Mouse (Mus musculus) cerebellum, postnatal 10 days (tissue): ENCODE measurements at regions not wholly inside any gene's neighbourhood (a gene's known extent, or its start where the extent isn't known, plus 50 kb on each side); places are given as distances from the start of the nearest gene placed in this dataset.
A peak's percentile ranks its signal among the peaks of the same experiment; 100 is the strongest.
"Not testable (repeated sequence)": the region's sequence is repeated elsewhere in the genome, so short reads cannot be mapped to it uniquely, and the experiment has no call there.

Source experiments
- DNase-seq, 2 experiments: peaks; one replicate each; pipeline ENCODE4 v3.0.0; 2021; ENCODE audit warnings: mixed read lengths in 2 of 2

DNA sequence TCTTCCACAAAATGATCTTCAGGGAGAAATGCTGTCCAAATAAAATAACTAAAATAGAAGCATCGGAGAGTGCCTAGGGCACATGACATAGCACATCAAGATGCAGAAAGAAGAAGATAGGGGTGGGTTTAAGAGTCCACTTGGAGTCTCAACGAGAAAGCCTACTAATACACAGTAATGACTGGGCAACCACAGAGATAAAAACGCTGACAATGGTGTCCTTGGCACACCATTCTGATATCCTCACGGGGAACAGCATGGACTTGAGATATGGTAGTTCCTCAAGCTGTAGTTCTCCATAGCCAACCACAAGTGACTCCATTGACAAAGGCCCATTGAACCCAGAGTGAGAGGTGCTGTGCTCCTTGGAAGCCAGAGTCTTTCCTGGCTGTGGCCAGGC is 105.8 kb downstream of the Dad1 start:
- DNase-seq, result no peak

DNA sequence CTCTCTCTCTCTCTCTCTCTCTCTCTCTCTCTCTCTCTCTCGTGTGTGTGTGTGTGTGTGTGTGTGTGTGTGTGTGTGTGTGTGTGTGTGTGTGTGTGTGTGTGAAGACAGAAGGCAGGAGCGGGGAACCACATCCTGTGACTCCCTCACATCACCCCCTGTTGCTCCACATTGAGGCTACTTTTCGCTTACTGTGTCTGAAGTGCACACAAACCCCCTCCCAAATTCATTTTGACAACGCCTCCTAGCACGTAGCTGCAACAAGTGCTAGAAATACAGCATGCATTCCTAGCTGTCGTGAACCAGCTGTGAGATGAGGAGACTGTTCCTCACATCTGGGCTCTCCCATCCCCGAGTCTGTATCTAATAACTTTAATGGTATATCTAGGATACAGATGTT is 106.4 kb downstream of the Dad1 start:
- no peak for DNase-seq

DNA sequence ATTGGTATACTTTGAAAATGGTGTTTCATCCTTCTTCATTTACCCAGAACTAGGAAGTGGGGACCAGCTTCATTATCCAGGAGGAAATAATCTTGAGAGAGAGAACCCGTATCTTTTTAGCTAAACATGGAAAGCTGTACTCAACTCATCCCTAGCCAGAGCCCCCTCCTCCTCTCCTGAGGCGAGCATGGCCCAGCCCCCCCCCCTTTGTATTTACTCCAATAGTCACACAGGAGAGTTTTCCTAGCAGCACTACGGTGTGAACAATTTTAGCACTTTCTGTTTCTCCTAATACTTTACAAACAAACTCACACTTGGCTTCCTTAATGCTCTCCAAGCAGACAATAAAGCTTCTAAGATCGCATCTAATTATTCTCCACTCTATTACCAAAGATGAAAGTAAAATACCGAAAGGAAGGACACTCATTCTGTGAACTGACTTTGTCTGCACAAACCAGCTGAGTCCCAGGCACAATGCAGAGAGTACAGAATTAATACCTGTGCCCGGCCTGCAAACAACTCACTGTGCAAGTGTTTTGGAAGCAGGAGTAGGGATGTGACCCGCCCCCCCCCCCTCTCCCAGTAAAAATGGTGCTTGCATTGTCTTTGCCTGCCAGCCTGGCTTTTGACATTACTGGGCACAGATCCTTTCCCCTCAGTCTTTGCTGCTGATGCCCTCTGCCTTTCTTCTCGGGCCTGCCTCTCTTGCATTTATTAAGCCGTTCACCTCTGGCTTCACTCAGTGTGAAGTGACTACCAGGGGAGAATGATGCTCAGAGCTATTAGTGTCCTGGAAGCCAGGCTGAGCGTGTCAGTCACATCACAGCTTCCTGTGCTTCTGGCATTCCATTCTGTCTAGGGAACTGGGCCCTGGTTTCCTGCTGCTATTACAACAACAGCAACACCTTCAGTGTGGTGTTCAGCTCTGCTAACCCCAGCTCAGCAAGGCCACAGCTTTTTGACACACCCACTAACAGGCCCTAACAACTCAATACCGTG is 107.9 kb downstream of the Dad1 start:
- DNase-seq, result no peak

DNA sequence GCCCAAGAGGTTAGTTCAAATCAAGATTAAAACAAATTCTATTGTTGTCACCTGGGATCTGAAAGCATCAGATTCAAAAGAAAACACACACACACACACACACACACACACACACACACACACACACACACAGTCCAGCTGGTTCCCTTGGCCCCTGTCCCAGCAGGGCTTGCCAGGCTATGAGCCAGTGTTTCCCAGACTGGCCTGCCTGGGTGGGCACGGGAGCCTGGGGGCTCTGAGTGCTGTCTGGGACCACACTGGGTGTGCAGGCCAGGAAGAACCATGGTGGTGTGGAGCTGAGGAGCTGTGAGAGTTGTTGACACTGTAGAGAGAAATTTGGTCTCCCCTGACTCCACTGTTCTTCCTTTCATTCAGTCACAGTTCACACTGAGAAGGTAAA is 110.1 kb downstream of the Dad1 start:
- peak; percentile 85 to 90 for DNase-seq

DNA sequence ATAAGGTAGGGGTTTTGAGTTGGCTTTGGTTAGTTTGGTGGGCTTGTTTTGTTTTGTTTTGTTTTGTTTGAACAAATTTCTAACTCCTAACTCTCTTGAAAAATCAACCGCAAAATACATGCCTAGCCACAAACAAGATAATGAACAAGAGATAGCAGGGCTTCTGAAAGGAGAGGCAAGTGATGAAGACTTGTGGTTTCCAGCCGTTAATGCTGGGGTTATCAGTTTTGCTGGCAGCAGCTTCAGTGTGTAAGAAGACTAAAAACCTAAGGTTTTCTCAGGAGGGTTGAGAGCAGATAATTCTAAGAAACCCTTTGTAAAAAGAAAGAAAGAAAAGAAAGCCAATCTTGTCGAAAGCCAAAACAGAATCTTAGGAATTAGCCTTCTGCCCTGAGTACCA is 115.6 kb downstream of the Dad1 start:
- no peak for DNase-seq

DNA sequence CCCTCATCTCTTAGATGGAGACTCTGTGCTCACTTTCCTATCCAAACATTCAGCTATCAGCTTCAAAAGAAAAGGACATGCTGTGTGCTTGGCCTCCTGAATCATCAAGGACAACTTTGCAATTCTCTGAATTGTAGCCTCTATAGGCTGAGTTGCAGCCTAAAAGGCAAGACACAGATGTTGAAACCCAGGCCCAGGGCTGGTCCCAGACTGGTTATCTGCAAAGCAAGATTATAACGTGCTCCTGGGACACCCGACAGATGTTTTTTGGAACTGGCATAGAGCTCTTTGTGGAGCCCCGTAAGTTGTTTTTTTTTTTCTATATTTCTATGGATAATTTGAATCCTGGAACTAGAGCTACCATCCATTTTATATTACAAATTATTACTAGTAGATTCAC is 117.4 kb downstream of the Dad1 start:
- no peak for DNase-seq

DNA sequence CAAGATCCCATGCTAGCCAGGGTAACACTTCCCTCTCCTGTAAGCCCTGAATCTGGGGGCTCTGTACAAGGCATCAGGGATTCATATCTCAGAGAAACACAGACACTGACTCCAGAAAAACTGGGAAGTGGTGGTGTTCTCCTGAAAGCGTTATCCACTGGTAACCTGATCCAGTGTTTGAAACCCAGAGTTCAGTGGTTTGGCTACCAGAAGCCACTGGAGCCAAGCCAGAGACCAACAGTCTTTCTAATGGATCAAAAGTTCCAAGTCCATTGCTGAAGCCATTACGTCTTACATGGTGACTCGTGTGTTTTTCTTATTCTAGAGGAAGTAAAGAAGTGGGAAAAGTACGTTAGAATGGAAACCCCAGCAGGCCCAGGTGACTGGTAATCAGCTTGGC is 125.6 kb downstream of the Dad1 start:
- DNase-seq, result no peak

DNA sequence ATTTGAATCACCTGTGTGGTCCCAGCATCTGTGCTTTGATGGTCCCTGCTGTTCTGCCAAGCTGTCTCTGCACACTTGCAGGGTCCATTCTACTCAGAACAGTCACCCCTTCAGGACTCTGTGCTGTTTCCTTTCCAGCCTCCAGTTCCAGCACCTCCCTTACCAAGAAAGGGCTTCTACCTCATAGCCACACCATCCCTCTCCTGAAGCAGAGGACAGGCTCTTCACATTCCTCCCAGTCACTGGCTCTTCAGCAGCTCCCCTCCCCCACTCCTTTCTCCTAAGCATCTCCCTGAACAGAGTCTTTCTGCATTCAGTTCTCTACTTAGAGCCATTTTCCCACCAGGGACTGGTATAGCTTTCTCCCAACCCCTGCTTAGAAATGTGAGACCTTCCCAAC is 128.4 kb downstream of the Dad1 start:
- peak; percentile 51 to 58 for DNase-seq

DNA sequence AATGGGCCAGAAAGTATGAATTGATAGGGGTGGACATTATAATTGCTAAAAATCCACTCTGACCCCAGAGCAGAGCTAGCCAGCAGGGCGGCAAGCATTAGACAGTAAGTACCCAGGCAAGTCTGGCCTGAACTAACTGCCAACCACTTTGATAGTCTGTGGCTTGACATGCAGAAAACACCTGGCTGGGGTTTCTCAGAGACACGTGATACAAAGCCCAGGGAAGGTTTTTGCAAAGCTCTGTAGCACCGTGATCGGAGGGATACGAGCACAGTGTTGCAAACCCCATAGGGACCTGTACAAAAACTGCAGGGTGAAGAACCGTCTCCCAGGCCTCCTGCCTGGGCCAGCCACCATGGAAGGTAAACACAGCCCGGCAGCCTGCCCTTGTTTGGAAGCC is 131.9 kb downstream of the Dad1 start:
- DNase-seq, result no peak

DNA sequence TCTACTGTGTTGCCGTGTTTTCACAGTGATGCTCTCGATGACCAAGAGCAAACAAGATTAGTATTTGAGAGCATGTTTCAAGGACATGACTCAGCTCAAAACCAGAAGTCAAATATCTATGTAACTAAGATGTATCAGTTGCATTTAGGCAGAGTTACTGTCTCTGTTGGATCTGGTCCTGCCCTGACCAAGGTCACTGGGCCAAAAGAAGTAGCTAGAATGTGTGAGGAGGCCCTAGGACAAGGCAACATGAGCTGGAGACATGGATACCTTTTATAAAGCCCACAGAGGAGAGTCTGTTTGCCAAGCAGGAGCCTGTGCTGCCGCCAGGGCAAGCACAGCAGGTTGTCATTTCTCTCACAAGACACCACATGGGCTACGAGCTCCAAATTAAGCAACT is 132.6 kb downstream of the Dad1 start:
- DNase-seq, result no peak

DNA sequence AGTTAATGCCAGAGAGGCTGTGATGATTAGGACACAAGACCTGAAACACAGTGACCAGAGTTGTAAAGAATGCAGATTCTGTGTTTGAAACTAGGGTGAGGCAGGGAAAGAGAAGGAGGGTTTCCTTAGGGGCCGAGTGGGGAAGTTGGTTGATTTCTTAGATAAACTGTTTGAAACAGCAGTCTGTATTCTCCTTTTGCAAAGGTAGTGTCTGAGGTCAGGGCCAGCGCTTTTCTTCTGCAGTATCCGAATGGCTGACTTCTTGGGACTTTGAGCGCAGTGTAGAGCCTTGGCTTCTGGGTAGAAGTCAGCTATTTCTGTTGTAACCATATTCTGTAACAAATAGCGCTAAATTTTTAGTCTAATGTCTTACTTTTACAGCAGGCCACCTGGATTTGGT is 133.7 kb downstream of the Dad1 start:
- no peak for DNase-seq

DNA sequence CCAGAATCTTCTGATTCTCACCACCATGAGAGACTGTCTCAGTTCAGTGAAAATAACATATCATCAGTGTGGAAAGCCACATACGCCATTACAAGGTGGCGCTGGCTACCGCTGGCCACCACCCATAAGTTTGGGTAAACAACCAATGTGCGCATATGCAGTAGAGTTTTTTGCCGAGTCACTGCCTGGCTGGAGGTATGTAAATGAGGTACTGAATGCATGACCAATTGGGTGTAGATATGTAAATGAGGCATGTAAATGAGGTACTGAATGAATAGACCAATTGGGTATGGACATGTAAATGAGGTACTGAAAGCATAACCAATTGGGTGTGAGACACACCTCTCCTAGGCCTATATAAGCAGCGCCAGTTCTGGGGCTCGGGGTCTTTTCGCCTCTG is 136.3 kb downstream of the Dad1 start:
- not testable (repeated sequence) for DNase-seq

DNA sequence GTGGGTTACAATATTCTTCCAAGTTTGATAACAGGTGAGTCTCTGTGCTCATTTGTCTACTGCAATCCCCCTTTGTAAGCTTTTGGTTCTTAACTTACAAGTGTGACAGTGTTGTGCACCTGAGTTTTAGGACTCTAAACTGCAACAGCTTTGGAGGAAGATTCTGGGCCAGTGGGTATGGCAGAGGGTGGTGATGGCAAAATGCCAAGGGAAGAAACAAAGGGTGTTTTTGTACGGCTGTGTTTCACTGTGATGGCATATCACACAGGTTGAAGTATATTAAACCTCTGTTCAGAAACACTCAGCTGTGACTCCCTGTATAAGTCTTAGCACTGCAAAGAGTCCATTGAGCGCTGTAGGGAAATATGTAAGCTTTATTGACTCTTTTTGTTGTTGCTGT is 140.7 kb downstream of the Dad1 start:
- DNase-seq, result peak; percentile 23 to 28

DNA sequence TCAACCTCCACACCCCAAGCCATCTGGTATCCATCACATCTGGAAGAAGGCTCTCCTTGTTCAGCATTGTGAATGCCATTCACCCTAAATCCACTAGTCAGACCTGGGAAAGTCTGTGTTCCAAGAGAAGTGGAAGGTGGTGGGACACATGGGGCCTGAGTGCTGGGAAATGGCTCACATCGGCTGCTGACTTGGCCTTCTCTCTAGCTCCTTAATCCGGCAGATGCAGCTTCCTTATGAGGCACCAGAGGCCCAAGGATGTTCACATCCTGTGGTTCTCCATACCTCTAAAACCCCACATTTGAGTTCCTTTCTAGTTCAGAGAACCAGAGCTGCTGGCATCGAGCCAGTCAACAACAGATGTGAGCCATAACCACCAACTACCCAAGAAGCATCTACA is 142.9 kb downstream of the Dad1 start:
- DNase-seq, result peak; percentile 20 to 45

DNA sequence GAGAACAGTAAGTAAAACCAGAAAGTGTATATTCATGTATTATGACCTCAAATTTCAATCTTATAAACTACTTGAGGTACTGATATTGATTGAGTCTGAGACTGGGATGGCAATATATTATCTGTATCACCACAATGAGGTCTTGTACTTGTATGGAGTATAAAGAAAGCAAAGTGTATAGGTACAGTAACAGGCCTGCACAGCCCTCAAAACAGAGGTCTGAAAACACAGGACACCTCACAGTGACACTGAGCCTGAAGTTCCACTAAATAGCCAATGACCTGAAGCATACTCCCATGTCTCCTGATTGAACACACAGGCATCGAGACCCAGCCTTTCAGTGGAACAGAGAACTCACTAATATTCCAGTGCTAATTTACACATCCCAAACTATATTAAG is 144.8 kb downstream of the Dad1 start:
- no peak for DNase-seq

DNA sequence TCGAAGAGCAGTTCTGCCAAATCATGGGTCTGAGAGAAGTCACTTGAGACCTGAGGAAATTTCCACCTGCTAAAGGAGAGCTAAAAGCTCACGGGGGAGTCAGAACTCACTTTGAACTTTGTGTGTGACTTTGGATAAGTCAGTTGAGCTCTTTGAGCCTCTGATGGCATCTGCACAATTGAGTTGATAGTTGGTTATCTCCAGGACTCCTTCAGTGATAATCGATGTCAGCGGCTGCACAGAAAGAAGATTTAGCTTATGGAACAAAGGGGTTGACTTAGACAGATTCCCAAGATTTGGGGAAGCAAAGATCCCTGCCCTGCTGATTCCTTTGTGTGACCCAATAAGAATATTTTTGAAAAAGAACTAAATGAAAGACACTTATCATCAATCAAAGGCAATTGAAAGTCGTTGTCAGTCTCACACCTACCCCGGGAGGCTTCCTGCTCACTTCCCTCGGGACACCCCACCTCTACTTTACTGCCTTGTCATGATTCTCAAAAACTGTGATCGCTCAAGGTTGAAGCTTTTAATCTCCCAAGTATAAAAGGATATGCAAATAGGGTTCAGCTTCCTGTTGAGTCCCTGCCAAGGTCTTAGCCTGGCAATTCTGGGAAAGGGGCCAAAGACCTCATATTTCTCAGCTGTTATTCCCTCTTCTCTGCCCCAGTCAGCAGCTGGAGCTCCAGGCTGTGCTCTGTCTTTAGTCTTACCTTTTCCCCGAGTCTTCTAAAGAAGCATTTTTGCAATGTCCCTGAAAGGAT is 145.4 kb downstream of the Dad1 start:
- DNase-seq, result peak; percentile 72 to 73

DNA sequence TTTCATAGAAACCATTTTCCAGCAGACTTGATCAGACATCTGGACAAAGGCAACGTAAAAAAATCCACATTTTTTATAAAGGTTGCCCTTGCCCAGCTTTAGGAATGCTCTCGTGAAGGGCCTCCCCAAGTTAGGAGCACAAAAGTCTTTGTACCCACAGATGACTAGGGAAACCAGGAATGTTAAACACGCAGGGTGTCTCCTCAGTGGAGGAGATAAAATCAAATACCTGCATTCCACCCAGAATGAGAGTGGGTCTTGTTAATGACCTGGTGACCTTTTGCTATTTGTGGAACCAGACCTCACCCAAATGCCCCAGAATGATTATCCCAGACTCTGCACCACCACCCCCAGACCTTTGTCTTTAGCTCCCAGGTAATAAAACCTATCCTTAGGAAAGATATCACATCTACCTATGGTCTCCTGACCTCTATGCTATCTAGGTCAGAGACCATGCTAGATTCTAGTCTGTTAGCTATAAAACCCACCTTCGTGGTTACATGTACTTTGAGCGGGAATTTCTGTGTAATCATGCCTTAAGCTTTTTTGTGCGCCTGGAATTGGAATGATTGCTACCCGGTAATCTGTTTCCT is 146.6 kb downstream of the Dad1 start:
- no peak for DNase-seq

DNA sequence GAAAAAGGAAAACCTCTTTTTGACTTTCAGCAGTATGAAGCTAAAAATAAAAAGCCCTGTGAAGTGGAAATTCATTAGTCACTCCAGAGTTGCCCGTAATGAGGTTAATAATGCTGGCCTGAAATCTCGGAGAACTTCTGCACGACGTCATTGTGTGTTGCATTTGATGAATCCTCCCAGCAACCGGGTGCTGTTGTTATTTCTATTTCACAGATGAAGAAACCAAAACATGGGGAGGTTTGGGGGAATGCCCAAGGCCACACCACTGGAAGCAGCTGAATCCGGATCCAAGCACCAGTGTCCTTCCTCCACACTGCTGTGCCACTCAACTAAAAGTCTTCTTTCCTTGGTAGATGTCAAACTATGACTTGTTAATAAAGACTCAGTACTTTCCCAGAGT is 149.7 kb downstream of the Dad1 start:
- no peak for DNase-seq

DNA sequence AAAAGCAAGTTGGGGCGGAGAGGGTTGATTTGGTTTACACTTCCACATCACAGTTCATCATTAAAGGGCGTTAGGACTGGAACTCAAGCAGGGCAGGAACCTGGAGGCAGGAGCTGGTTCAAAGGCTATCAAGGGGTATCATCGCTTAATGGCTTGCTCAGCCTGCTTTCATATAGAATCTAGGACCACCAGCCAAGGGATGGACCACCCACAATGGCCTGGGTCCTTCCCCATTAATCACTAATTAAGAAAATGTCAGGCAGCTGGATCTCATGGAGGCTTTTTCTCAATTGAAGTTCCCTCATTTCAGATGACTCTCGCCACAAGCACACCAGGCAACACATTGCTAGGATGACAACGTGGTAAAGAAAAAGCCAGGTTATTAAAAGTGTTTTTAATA is 150.4 kb downstream of the Dad1 start:
- no peak for DNase-seq

DNA sequence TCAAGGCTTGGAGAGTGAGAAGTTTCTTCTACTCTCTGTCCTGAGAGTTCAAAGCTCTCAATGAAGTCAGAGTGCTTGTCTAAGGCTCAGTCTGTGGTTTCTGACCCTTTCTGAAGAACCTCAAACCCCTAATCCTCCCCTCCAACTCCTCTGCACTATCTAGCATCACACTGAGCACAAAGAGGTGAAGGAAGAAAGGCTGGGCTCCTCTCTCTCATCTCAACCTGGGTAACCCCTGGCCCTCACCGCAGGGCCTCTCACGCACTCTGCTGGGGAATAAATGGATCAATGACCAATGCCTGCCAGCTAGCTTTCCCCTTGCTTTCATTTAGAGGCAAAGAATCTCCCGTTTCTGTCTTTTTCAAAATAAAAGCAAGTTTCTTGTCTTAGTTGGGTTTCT is 150.8 kb downstream of the Dad1 start:
- no peak for DNase-seq

DNA sequence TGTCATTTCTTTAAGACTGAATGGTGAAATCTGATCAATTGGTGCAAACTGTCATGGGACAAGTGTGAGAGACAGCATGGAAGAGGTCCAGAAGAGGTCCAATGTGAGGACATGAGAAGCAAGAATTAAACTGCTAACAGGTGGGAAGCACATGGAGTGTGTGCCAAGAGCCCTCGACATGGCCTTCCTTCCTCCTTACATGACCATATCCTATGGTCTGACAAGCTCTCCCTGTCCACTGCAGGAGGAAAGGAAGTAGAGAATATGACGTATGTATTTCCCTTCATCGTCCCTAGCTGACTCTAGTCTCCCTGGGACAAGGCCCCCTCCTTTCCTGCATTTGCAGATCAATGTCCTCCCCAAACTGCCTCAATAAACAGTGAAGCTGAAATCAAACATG is 152.1 kb downstream of the Dad1 start:
- no peak for DNase-seq

DNA sequence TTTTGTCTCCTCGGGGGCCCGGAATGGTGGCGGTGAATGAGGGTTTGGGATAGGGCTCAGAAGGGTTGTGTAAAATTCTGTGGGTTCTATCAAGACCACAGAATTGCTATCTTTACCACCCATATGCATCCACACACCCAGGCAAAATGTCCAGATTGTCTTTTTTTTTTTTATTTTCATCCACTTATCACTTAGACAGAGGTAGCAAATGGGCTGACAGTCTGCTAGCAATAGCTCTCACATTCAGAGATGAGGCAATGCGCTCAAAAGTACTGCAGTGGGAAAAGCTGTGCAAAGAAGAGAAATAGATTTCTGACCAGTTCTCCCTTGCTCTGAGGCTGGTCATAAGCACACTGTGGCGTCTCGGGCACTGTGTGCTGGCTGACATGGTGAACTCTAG is 154.5 kb downstream of the Dad1 start:
- DNase-seq, result no peak

DNA sequence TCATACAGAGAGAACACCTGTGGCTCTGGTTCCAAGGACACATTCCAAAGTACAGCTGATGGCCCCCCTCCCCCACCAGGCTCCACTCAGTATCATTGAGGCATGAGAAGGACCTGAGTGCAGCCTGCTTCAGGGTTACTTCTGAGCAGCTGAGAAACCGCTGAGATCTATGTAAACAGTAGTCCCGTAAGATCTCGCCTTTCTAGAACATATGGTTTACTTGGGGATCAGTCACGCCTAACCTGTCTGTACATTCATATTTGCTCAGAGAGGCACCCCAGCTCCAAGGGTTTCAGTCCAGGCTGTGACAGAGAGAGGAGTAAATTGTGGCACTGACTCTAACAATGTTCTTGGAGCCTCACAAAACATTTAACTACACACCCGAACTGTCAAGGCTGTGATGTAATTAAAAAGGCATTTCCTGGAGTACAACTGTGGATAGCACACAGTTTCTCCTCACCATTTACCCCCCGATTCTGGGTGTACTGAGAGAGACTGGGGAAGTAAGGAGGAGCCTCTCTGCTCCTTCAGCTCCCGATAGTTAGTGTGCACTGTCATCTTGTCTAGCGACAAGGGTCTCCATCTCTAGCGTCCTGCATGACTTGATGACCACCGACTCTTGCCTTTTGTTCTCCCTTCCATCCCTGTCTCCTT is 155.7 kb downstream of the Dad1 start:
- no peak for DNase-seq
